Mouse (Mus musculus) G1E (cell line): Measurements from ENCODE around the gene Aph1a.

ENCODE experiments used
- CTCF ChIP-seq: IDR thresholded peaks from 2 replicates; pipeline ENCODE4 v1.5.1; 2012; ENCODE audit warnings: low read depth, low read length, inconsistent platforms, mixed read lengths
- GATA1 ChIP-seq: IDR thresholded peaks from 2 replicates; pipeline ENCODE4 v1.6.1; 2012; ENCODE audit warnings: borderline replicate concordance, low read length, inconsistent platforms, mixed read lengths
- POLR2AphosphoS5 ChIP-seq: IDR thresholded peaks from 2 replicates; pipeline ENCODE4 v1.6.1; 2012; ENCODE audit warnings: low read depth, low read length, inconsistent platforms; ENCODE audit not compliant: insufficient replicate concordance
- TAL1 ChIP-seq: conservative IDR thresholded peaks from 2 replicates; pipeline ENCODE4 v1.6.1; 2012; ENCODE audit warnings: low read depth, low read length, inconsistent platforms, mixed read lengths

DNA sequence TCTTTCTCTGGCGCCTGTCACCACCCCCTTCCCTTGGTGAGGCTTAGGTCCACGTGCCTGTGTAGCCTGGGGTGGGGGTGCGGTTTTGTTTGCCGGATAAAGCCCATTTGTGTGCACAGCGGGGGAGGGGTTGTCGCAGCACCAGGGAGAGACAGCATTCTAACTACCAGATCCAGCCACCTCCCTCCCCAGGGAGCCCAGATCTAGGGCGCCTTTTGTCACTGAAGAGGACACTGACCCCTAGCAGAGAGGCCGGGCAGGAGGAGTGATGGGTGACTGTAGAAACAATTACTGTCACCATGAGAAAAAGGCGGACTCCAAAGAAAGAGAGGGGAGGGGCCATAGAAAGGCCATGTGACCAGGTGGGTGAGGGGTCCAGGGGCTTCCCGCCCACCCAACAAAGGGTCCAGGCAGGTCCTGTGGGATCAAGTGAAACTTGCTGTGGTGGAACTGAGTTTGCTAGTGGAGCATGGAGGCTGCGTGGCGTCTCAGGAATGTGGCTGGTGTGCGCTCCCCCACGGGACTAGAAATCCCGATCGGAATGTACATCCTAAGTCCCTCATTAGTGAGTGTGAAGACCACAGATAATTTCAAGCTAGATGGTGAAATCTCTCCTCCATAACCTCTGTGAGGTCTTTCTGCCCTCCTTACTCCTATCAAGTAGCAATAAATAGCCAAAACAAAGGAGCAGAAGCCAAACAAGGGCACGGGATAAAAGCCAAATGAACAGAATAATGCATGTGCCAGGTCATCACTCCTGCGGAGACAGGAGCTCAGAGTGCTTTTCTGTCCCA, 11.6 kb downstream of the Aph1a start:
- TF ChIP-seq CTCF (no peak), GATA1 (no peak), POLR2AphosphoS5 (no peak), TAL1 (no peak)
